Mouse (Mus musculus) common myeloid progenitor, adult 5-6 weeks (primary cell): Measurements from ENCODE around the gene Trp73. TPM values are rescaled to one million over a fixed set of nuclear protein-coding genes. Genes with fewer than 3 reads are reported as not detected.

Source experiments
- ATAC-seq: replicated peaks from 2 replicates; pipeline ENCODE4 v1.8.0; 2016; ENCODE audit warnings: low read depth, mild to moderate bottlenecking, moderate TSS enrichment, inconsistent platforms; ENCODE audit not compliant: poor library complexity, severe bottlenecking
- total RNA-seq: library from RNA; stranded (forward); fragments of 200-1000, 187-1606 nt; gene quantifications from 2 replicates; pipeline ENCODE4 v1.2.3, GENCODE M21; 2017

Gene Trp73
- total RNA-seq = not detected in 2 replicates

- no peak for ATAC-seq
Observed at GRCm38 (mm10) chr4:154140182-154140212, at the start of gene Trp73. Trp73 (minus strand) TSS chr4:154140208.

- peak; percentile 83 for ATAC-seq
Observed at GRCm38 (mm10) chr4:154188948-154189347, 48.9 kb upstream of the Trp73 start.

GRCm38 (mm10) chr4:154186002-154186537 lies 46.1 kb upstream of the Trp73 start:
- no peak for ATAC-seq

GRCm38 (mm10) chr4:154185001-154185400 lies 45.0 kb upstream of the Trp73 start:
- no peak for ATAC-seq

GRCm38 (mm10) chr4:154183566-154183965 lies 43.6 kb upstream of the Trp73 start:
- ATAC-seq = no peak

- no peak for ATAC-seq
Observed at GRCm38 (mm10) chr4:154181001-154181400, 41.0 kb upstream of the Trp73 start.

GRCm38 (mm10) chr4:154177257-154177656 lies 37.2 kb upstream of the Trp73 start:
- ATAC-seq = no peak

GRCm38 (mm10) chr4:154171931-154172604 lies 32.1 kb upstream of the Trp73 start:
- no peak for ATAC-seq

- peak; percentile 40 for ATAC-seq
Observed at GRCm38 (mm10) chr4:154171151-154171930, 31.3 kb upstream of the Trp73 start.

GRCm38 (mm10) chr4:154170506-154171150 lies 30.6 kb upstream of the Trp73 start, which contains the start of gene Megf6:
Megf6 (plus strand) TSS chr4:154170730.
- ATAC-seq = peak; percentile 41

- ATAC-seq = 0 out of 2 replicates have a peak, but pooled peaks have one; percentile 16
Observed at GRCm38 (mm10) chr4:154170021-154170420, 30.0 kb upstream of the Trp73 start.

- no peak for ATAC-seq
Observed at GRCm38 (mm10) chr4:154167053-154167452, 27.0 kb upstream of the Trp73 start.

- ATAC-seq = peak; percentile 31
Observed at GRCm38 (mm10) chr4:154163296-154163695, 23.3 kb upstream of the Trp73 start.

GRCm38 (mm10) chr4:154160538-154161390 lies 20.8 kb upstream of the Trp73 start, which contains the start of gene Tprgl:
Tprgl (minus strand) TSS chr4:154160666.
- peak; percentile 89 for ATAC-seq

- ATAC-seq = no peak
Observed at GRCm38 (mm10) chr4:154159961-154160537, 20.0 kb upstream of the Trp73 start.

- peak; percentile 57 for ATAC-seq
Observed at GRCm38 (mm10) chr4:154159002-154159401, 19.0 kb upstream of the Trp73 start.

GRCm38 (mm10) chr4:154157970-154158662 lies 18.1 kb upstream of the Trp73 start:
- ATAC-seq = no peak

- ATAC-seq = no peak
Observed at GRCm38 (mm10) chr4:154156050-154156449, 16.0 kb upstream of the Trp73 start.

- no peak for ATAC-seq
Observed at GRCm38 (mm10) chr4:154154104-154154503, 14.1 kb upstream of the Trp73 start.
